Mouse (Mus musculus): Measurements from ENCODE around the gene Atxn3.
"Not testable (repeated sequence)": the region's sequence is repeated elsewhere in the genome, so short reads cannot be mapped to it uniquely, and the experiment has no call there.

Gene Atxn3

DNA sequence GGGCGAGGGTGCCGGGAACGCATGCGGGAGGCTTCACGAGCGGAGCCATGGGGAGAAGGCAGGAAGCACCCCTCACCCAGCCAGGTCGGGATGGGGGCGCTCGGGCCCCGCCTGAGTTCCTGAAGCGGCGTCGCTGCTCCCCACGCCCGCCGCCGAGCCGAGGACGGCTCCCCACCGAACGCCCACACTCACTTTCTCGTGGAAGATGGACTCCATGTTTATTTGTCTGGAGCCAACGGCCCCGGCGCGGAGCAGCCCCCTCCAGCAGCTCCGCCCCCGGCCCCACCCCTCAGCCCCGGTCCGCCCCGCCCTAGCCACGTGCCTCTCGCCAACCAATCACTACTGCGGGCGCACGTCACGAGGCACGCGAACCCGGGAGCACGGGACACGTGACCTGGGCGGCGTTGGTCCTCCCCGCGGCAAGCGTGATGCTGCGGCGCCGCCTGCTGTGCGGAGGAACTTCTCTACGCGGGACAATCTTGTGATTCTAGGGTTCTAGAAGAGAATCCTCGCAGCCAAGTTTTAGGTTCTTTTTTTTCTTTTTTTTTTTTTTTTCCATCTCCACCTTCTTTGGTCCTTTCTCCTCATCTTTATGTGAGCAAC is at the start of gene Atxn3:
Gene Atxn3 (minus strand): TSS at position 305 of the 603 bp plus-strand sequence.
- DNase-seq (ENCODE audit: low spot score in 2 of 2): peak; percentile 99

DNA sequence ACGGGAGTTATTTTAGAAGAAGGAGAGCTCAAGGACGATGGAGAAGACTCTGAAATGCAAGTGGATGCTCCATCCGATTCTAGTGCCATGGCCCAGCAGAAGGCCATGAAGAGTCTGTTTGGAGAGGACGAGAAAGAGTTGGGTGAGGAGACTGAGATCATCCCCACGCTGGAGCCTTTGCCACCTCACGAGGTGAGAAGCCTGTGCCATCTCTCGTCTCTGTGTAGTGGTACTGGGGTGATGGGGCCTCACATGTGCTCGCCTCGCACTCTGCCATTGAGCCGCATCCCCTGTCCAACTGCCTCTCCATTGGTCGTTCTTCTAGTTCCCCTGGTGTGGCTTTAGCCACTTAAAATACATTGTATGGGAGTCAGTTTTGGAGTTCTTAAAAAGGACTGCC is 42.7 kb upstream of the Atxn3 start:
- no peak for DNase-seq (ENCODE audit: low spot score in 2 of 2)

DNA sequence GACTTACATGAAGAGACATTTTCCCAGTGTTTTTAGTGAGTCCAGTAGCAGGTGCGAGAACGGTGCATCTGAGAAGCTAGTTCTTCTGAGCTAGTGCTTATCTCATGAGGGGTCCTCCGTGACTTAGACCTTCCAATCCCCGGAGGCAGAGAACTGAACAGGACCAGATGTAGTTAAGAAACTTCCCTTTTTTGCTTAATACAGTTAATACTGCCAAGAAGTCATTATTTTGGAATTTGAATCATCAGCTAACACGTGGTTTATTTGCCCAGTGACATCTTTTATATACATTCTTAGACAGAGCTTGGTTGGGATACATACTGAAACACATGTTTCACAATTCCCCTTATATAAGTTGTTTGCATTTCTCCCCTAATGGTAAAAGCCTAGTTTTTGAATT is 40.9 kb upstream of the Atxn3 start:
- DNase-seq (ENCODE audit: low spot score in 2 of 2): no peak

DNA sequence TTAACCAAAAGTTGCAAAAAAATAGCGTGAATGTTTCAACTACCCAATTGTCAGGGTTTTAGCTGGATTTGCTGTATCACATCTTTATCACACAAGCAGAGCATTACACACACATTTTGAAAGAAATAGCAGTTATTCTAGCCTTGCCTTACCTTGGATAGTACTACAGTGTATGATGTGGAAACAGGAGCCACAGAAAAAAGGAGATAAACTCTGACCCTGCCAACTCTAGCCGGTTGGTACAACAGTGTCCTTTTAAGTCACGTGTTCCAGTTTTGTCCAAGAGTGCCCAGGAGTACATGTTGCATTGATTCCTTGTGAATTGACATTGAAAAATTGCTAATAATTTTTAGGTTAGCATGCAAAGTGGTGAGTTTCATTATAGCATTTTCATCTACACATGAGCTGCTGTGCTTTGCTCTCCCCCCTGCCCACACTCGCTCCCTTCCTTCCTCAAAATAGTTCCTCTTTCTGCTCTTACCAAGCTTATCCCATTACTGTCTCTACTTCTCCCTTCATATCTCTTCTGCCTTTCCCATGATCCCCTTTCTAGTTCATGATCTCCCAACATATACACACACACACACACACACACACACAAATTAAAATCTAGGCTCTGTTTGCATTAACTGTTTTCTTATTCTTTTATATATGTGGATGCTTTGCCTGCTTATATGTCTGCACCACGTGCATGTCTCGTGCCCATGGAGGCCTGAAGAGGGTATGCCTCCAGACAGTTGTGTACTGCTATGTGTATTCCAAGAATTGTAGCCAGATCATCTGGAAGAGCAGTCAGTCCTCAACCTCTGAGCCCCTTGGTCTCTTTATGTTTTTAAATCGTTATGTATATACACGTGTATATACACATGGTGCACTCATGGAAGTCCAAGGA is 36.8 kb upstream of the Atxn3 start:
- DNase-seq (ENCODE audit: low spot score in 2 of 2): no peak

DNA sequence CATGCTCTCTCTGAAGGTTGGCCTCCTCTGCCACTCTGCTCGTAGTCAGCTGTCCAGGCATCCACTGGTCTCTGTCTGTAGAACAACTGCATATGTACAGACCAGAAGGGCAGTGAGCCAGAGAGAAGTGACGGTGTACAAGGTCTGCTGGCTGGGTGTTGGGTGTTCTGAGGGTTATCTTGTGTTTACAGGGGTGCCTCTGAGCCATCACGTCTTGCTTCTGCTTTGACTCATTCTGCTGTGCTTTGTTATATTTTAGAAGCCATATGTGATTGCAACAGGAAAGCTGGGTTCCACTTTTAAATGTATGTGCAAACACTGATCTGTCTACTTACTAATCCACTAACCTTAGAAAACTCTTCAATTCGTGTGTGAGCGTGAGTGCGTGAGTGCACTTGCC is 29.6 kb upstream of the Atxn3 start:
- no peak for DNase-seq (ENCODE audit: low spot score in 2 of 2)

DNA sequence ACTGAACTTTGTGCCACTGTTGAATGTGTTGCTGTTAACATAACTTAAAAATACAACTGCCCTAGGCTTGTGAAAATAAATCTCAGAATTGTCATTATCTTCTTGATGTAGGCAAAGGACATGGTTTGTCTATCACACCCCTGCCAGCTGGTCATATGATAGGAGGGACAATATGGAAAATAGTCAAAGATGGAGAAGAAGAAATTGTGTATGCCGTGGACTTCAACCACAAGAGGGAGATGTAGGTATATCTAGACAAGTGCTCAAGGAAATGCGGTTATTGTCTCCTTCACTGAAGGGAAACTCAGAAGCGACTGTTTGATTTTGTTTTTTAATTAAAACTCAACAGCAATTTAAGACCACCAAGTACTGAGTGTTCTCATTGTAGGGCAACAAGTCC is 27.1 kb upstream of the Atxn3 start:
- DNase-seq (ENCODE audit: low spot score in 2 of 2): no peak

DNA sequence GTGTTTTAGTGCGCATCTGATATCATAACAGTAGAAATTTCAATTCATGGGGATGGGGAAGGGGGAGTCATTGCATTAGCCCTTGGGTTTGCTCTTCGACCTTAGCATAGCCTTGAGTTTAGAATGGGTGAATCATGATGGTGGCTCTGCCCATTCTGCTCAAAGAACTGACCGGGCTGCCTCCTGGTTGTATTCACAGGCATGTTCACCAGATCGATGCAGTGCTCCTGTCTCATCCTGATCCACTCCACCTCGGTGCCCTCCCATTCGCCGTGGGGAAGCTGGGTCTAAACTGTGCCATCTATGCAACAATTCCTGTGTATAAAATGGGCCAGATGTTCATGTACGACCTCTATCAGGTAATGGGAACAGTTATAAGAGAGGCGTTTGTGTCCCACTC is 24.9 kb upstream of the Atxn3 start:
- DNase-seq (ENCODE audit: low spot score in 2 of 2): no peak

DNA sequence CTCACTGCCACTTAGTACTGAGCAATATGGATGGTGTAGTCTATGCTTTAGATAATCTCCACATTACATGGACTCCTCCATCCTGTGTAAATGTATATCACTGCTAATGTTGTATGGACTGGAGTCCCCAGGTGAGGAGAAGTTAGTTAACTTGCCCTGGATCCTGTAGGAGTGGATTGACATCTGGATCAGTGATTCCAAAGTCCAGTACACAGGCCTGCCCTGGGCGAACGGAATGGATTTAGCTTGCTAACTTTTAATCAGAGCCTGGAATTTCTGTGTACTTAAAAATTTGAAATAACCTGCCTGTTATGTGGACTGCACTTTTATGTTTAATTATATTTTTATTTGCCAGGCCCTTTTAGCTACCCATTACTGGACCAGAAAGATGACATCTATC is 23.5 kb upstream of the Atxn3 start:
- DNase-seq (ENCODE audit: low spot score in 2 of 2): no peak

DNA sequence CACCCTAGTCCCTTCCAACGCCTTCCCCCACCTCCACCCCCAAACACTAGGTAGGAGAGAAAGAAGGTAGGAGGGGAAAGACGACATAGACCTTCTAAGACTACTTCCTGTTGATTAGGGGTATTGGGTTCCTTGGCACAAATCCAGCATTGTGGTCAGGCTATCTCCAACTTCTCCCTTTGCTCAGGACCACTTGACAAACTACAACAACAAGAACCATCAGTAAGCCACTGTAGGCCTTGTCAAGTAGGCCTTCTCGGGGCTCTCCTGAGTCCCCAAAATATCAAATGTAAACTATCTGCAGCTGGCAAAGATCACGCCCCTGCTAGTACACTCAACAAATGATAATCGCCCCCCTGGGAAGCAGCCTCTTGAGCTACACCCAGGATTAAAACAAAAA is 22.2 kb upstream of the Atxn3 start:
- no peak for DNase-seq (ENCODE audit: low spot score in 2 of 2)

DNA sequence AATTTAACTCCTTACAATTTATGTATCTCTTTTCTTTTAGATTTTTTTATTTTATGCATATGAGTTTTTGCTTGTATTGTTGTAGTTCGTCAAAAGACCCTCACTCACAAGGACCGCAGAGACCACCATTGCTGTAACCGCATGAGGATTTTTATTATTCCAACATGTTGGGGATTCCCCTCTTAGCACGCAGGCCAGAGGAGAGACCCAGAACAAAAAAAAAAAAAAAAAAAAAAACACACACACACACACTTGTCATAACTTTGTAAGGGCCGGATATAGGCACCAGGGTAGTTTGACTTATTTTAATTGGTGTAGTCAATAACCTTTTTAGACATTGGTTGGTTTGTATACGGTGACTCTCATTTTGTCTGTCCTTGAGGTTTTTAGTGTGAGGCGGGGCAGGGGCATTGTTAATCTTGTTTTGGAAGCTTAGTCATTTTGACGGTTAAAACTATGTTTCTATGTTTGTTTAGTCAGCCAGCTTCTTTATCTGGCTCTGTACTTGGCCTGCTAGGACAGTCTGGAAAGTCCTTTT is 21.2 kb upstream of the Atxn3 start:
- DNase-seq (ENCODE audit: low spot score in 2 of 2): no peak

DNA sequence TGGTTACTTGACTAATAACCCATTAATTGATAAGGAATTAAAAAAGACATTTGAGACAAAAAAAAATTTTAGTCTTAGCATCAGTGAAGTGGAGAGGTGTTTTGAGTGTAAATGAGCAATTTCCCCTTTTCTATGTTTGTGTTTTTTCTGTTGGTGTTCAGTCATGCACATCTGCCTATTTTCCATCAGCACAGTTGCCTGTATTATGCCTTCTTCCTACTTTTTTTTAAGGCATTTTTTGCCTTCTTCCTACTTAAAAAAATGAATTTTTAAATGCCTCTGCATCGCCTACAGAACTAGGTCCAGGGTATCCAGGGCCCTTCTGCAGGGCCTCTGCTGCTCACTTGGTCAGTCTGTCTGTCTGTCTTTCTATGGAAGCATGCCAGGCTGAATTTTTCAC is 20.5 kb upstream of the Atxn3 start:
- no peak for DNase-seq (ENCODE audit: low spot score in 2 of 2)

DNA sequence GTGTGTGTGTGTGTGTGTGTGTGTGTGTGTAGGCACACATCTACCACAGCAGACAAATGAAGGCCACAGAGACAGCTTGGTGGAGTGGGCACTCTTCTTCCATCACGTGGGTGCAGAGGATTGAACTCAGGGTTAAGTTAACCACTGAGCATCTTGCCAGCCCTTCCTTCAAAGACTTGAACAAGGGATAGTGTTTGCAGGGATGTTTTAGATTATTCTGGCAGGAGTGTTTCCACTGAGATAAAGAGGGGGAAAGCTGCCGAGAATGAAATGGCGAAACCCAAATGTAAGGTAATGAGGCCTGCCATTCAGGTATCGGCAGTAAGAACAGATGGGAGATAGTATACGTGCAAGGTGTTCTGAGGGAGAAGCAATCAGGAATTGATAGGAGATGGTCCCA is 20.1 kb upstream of the Atxn3 start:
- DNase-seq (ENCODE audit: low spot score in 2 of 2): no peak

DNA sequence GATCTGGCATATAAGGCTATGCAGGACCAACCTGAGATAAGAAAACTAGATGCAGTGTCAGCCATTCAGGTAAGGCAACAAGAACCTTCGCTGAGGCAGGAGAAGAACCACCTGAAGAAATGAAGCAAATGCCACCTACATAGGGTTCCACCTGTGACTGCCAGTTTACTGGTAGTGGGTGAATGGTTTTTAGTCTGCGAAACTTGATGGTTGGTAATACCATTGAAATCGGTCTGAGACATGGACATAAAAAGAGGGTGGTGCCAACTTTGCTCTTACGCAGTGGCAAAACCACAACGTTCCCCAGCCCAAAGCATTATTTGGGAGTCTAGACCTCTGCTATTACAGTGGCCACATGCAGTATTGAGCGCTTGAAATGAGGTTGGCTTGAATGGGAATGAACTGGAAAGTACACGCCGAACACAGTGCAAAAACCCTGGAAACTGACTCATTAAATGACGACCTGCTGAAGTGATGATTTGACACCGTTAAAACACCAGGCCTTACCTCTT is 19.4 kb upstream of the Atxn3 start:
- no peak for DNase-seq (ENCODE audit: low spot score in 2 of 2)

DNA sequence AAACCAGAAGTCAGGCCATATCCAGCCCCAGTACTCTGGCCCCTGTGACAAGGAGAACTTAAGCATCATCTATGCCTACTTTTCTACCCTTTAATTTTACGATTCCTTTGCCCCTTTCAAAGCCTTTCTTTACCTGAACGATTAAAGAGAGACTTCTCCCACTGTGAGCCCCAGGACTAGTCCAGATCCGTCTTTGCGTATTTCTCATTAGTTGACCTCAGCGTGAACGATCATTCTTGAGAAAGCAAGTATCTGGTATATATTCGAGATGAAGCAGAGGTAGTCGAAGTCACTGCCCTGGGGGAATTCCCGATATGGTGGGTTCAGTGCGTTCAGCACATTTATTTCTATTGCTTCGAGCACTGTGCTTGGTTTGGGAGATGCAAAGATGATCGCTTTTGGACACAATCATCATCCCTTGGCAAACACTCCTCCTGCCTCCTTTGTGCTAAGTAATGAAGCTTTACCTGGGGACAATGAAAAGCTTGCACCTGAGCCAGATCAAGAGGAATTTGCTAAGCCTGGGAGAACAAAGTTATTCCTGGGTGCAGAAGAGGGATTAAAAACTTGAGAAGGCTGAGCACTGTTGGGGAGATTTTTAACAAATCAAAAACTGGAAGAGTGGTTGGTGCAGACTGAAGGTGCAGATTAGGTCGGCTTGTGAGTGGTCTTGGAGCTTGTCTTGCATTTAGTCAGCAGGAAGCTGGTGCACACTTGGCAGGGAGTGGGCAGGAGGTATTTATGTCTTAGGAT is 18.8 kb upstream of the Atxn3 start:
- DNase-seq (ENCODE audit: low spot score in 2 of 2): no peak

DNA sequence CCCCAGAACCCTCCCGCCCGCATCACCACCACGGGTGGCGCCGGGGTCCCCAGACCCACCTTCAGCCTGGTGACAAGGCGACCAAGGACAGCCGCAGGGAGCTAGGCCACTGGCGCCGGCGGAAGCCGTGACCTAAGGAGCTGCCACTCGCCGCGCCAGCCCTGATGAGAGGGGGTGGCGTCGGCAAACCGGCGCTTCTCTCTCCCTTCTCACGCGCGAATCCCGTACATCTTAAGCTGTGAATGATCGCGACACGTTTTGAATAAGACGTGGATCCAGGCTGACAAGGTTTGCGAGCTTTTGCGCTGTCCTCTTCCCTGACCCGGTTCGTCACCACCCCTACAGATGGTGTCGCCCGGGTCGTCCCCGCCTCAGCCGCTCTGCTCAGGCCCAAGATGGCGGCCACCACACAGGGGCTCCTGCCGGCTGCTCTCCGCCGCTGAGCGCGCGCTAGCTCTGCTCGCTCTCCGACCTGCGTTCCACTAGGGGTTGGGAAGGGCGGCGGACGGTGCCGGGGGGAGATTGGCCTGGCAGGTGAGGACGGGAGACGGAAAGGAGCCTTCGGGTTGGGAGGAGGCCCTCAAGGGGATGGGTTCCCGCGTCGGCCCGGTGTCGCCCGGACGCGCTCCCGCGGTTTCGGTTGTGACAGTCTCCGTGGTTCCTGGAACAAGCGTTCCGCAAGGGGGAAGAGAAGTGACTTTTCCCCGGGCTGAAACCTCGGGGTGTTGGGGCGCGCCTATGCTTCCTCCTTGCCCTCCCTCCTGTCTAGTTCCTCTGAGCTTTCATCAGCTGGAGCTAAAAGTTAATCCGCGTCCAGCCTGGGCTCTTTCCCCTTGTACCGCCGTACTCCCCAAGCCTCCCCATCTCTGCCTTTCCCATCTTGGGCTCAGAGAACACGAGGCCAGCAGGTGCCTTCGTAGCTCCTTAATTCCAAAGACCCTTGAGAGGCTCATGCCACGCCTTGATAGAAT is 17.8 kb upstream of the Atxn3 start, which contains the start of gene Cpsf2:
Gene Cpsf2 (plus strand): TSS at position 388 of the 971 bp plus-strand sequence.
- peak; percentile 84 to 88 for DNase-seq (ENCODE audit: low spot score in 2 of 2)

DNA sequence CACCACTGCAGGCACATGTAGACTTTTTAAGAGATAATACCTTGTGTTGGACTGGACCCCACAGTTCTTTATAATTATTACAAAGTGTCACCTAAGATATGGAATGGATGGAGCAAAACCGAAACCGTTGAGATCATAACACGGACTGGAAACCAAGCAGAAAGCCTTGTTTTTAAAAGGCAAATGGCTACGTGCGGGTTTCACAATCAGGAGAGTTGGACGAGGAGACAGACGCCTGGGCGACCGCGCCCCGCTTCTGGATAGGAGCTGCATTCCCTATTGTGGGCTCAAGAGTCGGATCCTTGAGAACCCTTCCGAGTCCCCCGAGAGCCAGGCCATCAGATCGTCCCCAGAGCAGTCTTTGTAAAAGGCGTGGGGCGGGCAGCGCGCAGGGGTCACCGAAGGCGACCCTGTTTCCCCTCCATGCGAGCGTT is 17.1 kb upstream of the Atxn3 start:
- DNase-seq (ENCODE audit: low spot score in 2 of 2): no peak

DNA sequence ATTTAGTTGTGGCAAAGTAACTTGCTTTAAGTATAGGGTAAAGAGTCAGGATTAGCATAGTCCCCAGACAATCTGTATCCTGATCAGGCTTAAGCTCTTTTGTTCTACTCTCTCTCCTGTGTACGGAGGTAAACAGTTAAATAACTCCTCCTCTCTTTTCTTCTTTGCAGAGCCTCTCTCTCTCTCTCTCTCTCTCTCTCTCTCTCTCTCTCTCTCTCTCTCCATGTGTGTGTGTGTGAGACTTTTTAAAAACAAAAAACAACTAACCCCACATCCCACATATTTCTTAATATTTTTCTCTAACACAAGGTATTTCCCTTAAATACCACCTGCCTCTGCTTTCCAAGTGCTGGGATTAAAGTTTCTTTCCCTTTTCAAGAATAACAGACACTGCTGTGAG is 16.5 kb upstream of the Atxn3 start:
- no peak for DNase-seq (ENCODE audit: low spot score in 2 of 2)

DNA sequence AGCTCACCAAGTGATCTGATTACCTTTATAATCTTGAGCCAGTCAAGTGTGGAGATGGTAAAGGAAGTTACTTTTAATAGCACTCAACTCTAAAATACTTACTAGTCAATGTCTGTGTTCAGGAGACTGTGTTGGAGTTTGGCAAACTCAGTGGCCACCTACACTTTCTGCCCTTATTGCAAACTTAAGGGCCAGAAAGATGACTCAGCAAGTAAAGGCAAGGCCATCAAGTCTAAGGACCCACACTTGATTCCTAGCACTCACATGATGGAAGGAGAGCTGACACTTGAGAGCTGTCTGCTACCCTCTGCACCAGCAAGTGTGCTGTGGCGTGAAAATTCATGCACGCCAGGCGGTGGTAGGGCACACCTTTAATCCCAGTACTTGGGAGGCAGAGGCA is 14.2 kb upstream of the Atxn3 start:
- DNase-seq (ENCODE audit: low spot score in 2 of 2): no peak

DNA sequence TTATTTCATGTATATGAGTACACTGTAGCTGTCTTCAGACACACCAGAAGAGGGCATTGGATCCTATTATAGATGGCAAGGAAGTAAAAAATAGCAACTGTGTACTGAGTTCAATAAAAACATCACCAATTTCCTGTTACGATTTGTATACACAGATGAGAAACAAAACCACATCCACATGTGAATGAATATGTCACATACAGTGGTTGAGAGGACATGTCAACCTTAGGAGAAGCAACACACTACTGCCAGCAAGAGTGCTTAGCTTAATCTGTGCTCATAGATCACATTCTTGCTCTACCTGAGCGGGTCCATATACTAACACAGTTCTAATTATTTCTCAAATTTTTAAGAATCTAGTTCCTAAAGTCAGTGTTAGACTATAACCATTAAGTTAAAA is 13.3 kb upstream of the Atxn3 start:
- no peak for DNase-seq (ENCODE audit: low spot score in 2 of 2)

DNA sequence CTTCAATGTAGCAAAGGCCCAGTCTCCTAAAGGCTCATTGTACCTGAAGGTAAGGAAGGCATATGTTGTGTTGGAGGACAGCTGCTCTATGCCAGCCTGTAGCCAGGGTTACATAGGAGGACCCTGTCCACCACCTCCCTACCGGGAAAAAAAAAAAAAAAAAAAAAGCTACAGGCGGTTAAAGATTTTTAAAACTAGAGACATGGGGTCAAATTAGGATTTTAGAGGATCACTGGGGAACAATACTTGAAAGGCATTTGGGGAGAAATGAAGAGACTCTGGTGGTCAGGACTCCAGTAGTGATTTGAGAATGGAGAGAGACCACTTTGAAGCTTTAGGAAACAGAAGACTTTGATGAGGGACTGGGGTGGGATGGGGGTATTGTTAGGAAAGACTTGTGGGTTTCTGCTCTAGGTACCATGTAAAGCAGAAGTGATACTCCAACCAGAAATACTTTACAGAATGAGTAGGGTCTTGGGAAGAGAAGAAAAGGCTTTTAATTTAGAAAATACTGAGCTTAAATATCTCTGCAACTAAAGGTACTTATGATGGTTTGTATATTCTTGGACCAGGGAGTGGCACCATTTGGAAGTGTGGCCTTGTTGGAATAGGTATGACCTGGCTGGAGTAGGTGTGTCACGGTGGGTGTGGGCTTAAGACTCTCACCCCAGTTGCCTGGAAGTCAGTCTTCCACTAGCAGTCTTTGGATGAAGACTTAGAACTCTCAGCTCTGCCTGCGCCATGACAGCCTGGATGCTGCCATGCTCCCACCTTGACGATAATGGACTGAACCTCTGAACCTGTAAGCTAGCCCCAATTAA is 1.1 kb upstream of the Atxn3 start:
- DNase-seq (ENCODE audit: low spot score in 2 of 2): not testable (repeated sequence)

All from right cerebral cortex, postnatal 10 days (tissue).